Mouse (Mus musculus) liver, embryonic 14.5 days (tissue): ENCODE results near the gene Tfb1m. TPM values are rescaled to one million over a fixed set of nuclear protein-coding genes. Genes with fewer than 3 reads are reported as not detected.

Experiments used
- ATAC-seq: fragments of 200-750 bp; cut with Nextera tagmentation; 2 replicates; pipeline ENCODE4 v1.8.0; 2017; ENCODE audit warnings: moderate number of reproducible peaks, mild to moderate bottlenecking, moderate library complexity; ENCODE audit not compliant: insufficient read depth
- DNase-seq, 3 experiments: peaks; one replicate each; pipeline ENCODE4 v3.0.0-alpha.2; 2012 to 2013; ENCODE audit warnings: low read depth in 3 of 3, low spot score in 3 of 3
- H3K27ac ChIP-seq: fragments of 300-500 bp; sonication (generic); 2 replicates; pipeline ENCODE4 v1.5.1; 2014; ENCODE audit warnings: moderate library complexity, mild to moderate bottlenecking, control low read depth, inconsistent platforms
- H3K27me3 ChIP-seq: fragments of 300-500 bp; sonication (generic); 2 replicates; pipeline ENCODE4 v1.6.1; 2014; ENCODE audit warnings: mild to moderate bottlenecking, low read length, moderate library complexity; ENCODE audit not compliant: control insufficient read depth, insufficient read depth
- H3K36me3 ChIP-seq: fragments of 300-500 bp; sonication (generic); replicated peaks from 2 replicates; pipeline ENCODE4 v1.6.1; 2014; ENCODE audit warnings: low read depth; ENCODE audit not compliant: control insufficient read depth, insufficient read depth
- H3K4me1 ChIP-seq, 2 experiments: fragments of 200-500 bp in 1 of 2; fragments of 300-500 bp in 1 of 2; sonication (generic) in 1 of 2; replicated peaks; 2 replicates each; pipeline ENCODE4 v1.6.1; 2012 to 2014; ENCODE audit warnings: antibody characterized with exemption in 1 of 2, inconsistent platforms in 1 of 2, low read length in 1 of 2; ENCODE audit not compliant: control insufficient read depth in 2 of 2, insufficient read depth in 2 of 2
- H3K4me2 ChIP-seq: fragments of 300-500 bp; sonication (generic); 2 replicates; pipeline ENCODE4 v1.6.1; 2014; ENCODE audit warnings: low read depth, mild to moderate bottlenecking, control low read depth, moderate library complexity
- H3K4me3 ChIP-seq, 2 experiments: fragments of 200-500 bp in 1 of 2; fragments of 300-500 bp in 1 of 2; sonication (generic) in 1 of 2; 2 replicates each; pipeline ENCODE4 v1.5.1; 2012 to 2014; ENCODE audit warnings: low read depth in 2 of 2, low read length in 2 of 2, mild to moderate bottlenecking in 2 of 2, control low read depth in 1 of 2, inconsistent platforms in 1 of 2, moderate library complexity in 1 of 2; ENCODE audit not compliant: insufficient read depth in 1 of 2
- H3K9ac ChIP-seq: fragments of 300-500 bp; sonication (generic); replicated peaks from 2 replicates; pipeline ENCODE4 v1.6.1; 2014; ENCODE audit warnings: mild to moderate bottlenecking, control low read depth, moderate library complexity
- H3K9me3 ChIP-seq: fragments of 300-500 bp; sonication (generic); 2 replicates; pipeline ENCODE4 v1.6.1; 2016; ENCODE audit warnings: low read length, mixed read lengths; ENCODE audit not compliant: control insufficient read depth
- CTCF ChIP-seq: IDR thresholded peaks from 2 replicates; pipeline ENCODE4 v1.5.1; 2016; ENCODE audit warnings: antibody characterized with exemption, low read depth, control low read depth
- EP300 ChIP-seq: IDR thresholded peaks from 2 replicates; pipeline ENCODE4 v1.6.1; 2016; ENCODE audit warnings: antibody characterized with exemption, low read depth
- WGBS: fragments of 180-500 bp; shearing (Covaris S2); extraction: QIAGEN DNeasy Blood & Tissue Kit; methylation state at CpG from one replicate; pipeline ENCODE4 v1.1.7; 2014; ENCODE audit not compliant: insufficient replicate concordance; 5-methylcytosine and 5-hydroxymethylcytosine counted together
- polyA plus RNA-seq, 2 experiments: library from polyadenylated mRNA; depleted of rRNA in 1 of 2; stranded (reverse) in 1 of 2; unstranded in 1 of 2; fragments of >200 nt; fragmentation: Nextera tagmentation in 1 of 2; extraction: Ambion mirVana in 1 of 2; gene quantifications; 2 replicates each; pipeline versions ENCODE4 v1.2.1 to v1.2.3; 2012 to 2014

Tfb1m gene
- polyA plus RNA-seq, 2 experiments, result 9.8 to 12.9 TPM

GRCm38 (mm10) chr17:3496080-3496479 lies 61.5 kb downstream of the Tfb1m start:
- peaks cover 0 to 7% of the 10 kb centered on the region in 2 experiments; a peak in 1 of 4 replicates for H3K4me1 ChIP-seq
- H3K36me3 ChIP-seq, result no peaks in the 10 kb centered on the region
- ATAC-seq (no peak), DNase-seq (no peak)
- no peak overlapping the region for H3K4me3 ChIP-seq
- no peak overlapping the region for H3K27ac ChIP-seq
- WGBS, result 67% methylated on average over 3 of the region's 3 CpGs
- no peak overlapping the region for H3K9ac ChIP-seq
- no peaks in the 10 kb centered on the region for H3K27me3 ChIP-seq
- H3K4me2 ChIP-seq, result no peak overlapping the region
- H3K9me3 ChIP-seq, result no peaks in the 10 kb centered on the region
- TF ChIP-seq CTCF (no peak), EP300 (no peak)

- peaks cover 0 to 7% of the 10 kb centered on the region in 2 experiments; a peak in 1 of 4 replicates for H3K4me1 ChIP-seq
- DNase-seq (no peak), ATAC-seq (no peak)
- no peak overlapping the region for H3K27ac ChIP-seq
- H3K9ac ChIP-seq, result no peak overlapping the region
- H3K27me3 ChIP-seq, result no peaks in the 10 kb centered on the region
- WGBS, result 31% methylated on average over 2 of the region's 2 CpGs
- no peaks in the 10 kb centered on the region for H3K9me3 ChIP-seq
- no peak overlapping the region for H3K4me2 ChIP-seq
- H3K36me3 ChIP-seq, result no peaks in the 10 kb centered on the region
- H3K4me3 ChIP-seq, result no peak overlapping the region
- TF ChIP-seq CTCF, result no peak
- TF ChIP-seq EP300, result no peak
Observed at GRCm38 (mm10) chr17:3495576-3495975, 62.0 kb downstream of the Tfb1m start.

- Histone ChIP-seq H3K4me3 (no peak overlapping the region), H3K4me2 (no peak overlapping the region), H3K4me1 (peaks cover 0 to 12% of the 10 kb centered on the region in 2 experiments; a peak in 2 of 4 replicates), H3K9me3 (no peaks in the 10 kb centered on the region), H3K27ac (no peak overlapping the region), H3K9ac (no peak overlapping the region), H3K27me3 (no peaks in the 10 kb centered on the region), H3K36me3 (no peaks in the 10 kb centered on the region)
- WGBS, result 67% methylated on average over 6 of the region's 6 CpGs
- TF ChIP-seq EP300 (no peak), CTCF (no peak)
- ATAC-seq (no peak), DNase-seq (no peak)
Observed at GRCm38 (mm10) chr17:3491667-3492066, 65.9 kb downstream of the Tfb1m start.

GRCm38 (mm10) chr17:3491065-3491464 lies 66.5 kb downstream of the Tfb1m start:
- no peak overlapping the region for H3K9ac ChIP-seq
- no peak overlapping the region for H3K27ac ChIP-seq
- peaks cover 0 to 8% of the 10 kb centered on the region in 2 experiments; a peak in 2 of 4 replicates for H3K4me1 ChIP-seq
- TF ChIP-seq CTCF, result no peak
- no peak for TF ChIP-seq EP300
- ATAC-seq (no peak), DNase-seq (no peak)
- no peaks in the 10 kb centered on the region for H3K36me3 ChIP-seq
- H3K4me2 ChIP-seq, result no peak overlapping the region
- H3K27me3 ChIP-seq, result no peaks in the 10 kb centered on the region
- WGBS, result 16% methylated on average over 5 of the region's 5 CpGs
- no peak overlapping the region for H3K4me3 ChIP-seq
- H3K9me3 ChIP-seq, result no peaks in the 10 kb centered on the region

- no peak overlapping the region for H3K4me2 ChIP-seq
- no peak overlapping the region for H3K27ac ChIP-seq
- no peak overlapping the region for H3K9ac ChIP-seq
- H3K36me3 ChIP-seq, result no peaks in the 10 kb centered on the region
- TF ChIP-seq EP300 (no peak), CTCF (no peak)
- no peaks in the 10 kb centered on the region for H3K27me3 ChIP-seq
- 67% methylated on average over 11 of the region's 11 CpGs for WGBS
- no peak overlapping the region for H3K4me3 ChIP-seq
- ATAC-seq (no peak), DNase-seq (no peak)
- no peaks in the 10 kb centered on the region for H3K9me3 ChIP-seq
- H3K4me1 ChIP-seq, result peaks cover 0 to 6% of the 10 kb centered on the region in 2 experiments; a peak in 2 of 4 replicates
Observed at GRCm38 (mm10) chr17:3490216-3490895, 67.2 kb downstream of the Tfb1m start.
